Mouse (Mus musculus) B cell, adult 2 months (primary cell): ENCODE measurements around the gene Smad3.

Source experiments
- DNase-seq, 2 experiments: peaks; one replicate each; pipeline ENCODE4 v3.0.0; 2022

The Smad3 gene

GRCm38 (mm10) chr9:63744595-63744994 is 13.2 kb downstream of the Smad3 start:
- no peak for DNase-seq

GRCm38 (mm10) chr9:63743775-63744174 is 14.0 kb downstream of the Smad3 start:
- no peak for DNase-seq

- no peak for DNase-seq
These were observed 14.7 kb downstream of the Smad3 start for GRCm38 (mm10) chr9:63742887-63743660.

- DNase-seq, result no peak
These were observed 15.5 kb downstream of the Smad3 start for GRCm38 (mm10) chr9:63742318-63742717.

- DNase-seq, result no peak
These were observed 16.0 kb downstream of the Smad3 start for GRCm38 (mm10) chr9:63741792-63742191.

GRCm38 (mm10) chr9:63740320-63740841 is 17.4 kb downstream of the Smad3 start:
- DNase-seq, result peak; percentile 62 to 70

GRCm38 (mm10) chr9:63738830-63739229 is 19.0 kb downstream of the Smad3 start:
- peak; percentile 60 to 64 for DNase-seq

- peak in 1 of 2 experiments; percentile 59 for DNase-seq
These were observed 19.6 kb downstream of the Smad3 start for GRCm38 (mm10) chr9:63738086-63738701.

- peak; percentile 81 to 86 for DNase-seq
These were observed 20.3 kb downstream of the Smad3 start for GRCm38 (mm10) chr9:63737426-63737931.

- no peak for DNase-seq
These were observed 23.5 kb downstream of the Smad3 start for GRCm38 (mm10) chr9:63734261-63734660.

GRCm38 (mm10) chr9:63732700-63733099 is 25.1 kb downstream of the Smad3 start:
- DNase-seq, result peak; percentile 75 to 81

GRCm38 (mm10) chr9:63731114-63731828 is 26.5 kb downstream of the Smad3 start:
- peak; percentile 70 to 74 for DNase-seq

GRCm38 (mm10) chr9:63728969-63729368 is 28.8 kb downstream of the Smad3 start:
- DNase-seq, result no peak

GRCm38 (mm10) chr9:63727070-63727469 is 30.7 kb downstream of the Smad3 start:
- DNase-seq, result no peak

- peak; percentile 48 to 51 for DNase-seq
These were observed 31.4 kb downstream of the Smad3 start for GRCm38 (mm10) chr9:63726088-63727010.

- DNase-seq, result no peak
These were observed 33.0 kb downstream of the Smad3 start for GRCm38 (mm10) chr9:63724750-63725149.

- DNase-seq, result no peak
These were observed 34.9 kb downstream of the Smad3 start for GRCm38 (mm10) chr9:63722918-63723317.

- DNase-seq, result no peak
These were observed 35.4 kb downstream of the Smad3 start for GRCm38 (mm10) chr9:63722350-63722749.

GRCm38 (mm10) chr9:63721573-63722275 is 36.1 kb downstream of the Smad3 start:
- DNase-seq, result peak; percentile 68 to 76

GRCm38 (mm10) chr9:63720715-63721114 is 37.1 kb downstream of the Smad3 start:
- no peak for DNase-seq

GRCm38 (mm10) chr9:63719770-63720440 is 37.9 kb downstream of the Smad3 start:
- no peak for DNase-seq
